Mouse (Mus musculus) olfactory bulb, adult 2 months (tissue): ENCODE results near the gene Zwilch.

Experiments
- CTCF ChIP-seq: fragments of 200-500 bp; IDR thresholded peaks from 2 replicates; pipeline ENCODE4 v1.5.1; 2012; ENCODE audit warnings: low read depth, mild to moderate bottlenecking, low read length, moderate library complexity; ENCODE audit not compliant: insufficient read depth
- POLR2A ChIP-seq: fragments of 200-500 bp; IDR thresholded peaks from 2 replicates; pipeline ENCODE4 v1.6.1; 2012; ENCODE audit warnings: mild to moderate bottlenecking, low read depth, low read length, moderate library complexity; ENCODE audit not compliant: insufficient read depth

- TF ChIP-seq POLR2A (no peak), CTCF (no peak)
Observed at GRCm38 (mm10) chr9:64217887-64218286, 45.0 kb upstream of the Zwilch start.
